Mouse (Mus musculus): ENCODE results near the gene Arl4d.

Gene Arl4d

DNA sequence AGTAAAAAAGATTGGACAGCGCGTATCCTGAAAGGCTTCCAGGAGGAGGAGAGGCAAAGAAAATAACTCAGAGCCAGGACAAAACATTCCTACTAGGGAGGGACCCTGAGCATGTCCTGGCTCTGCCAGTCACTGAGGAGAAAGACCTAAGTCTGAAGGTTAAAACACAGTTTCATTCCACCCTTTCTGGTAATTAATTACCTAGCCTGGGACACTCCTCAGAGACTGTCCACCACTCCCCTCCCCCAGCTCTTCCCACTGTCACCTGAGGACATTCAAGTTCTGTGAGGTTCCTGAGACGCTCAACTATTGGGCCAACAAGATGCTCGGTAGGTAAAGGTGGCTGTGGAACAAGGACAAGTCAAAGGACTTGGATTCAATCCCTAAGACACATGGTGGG, 10.0 kb downstream of the Arl4d start:
- in situ Hi-C loops (cut with MboI, MseI): no loop called here

DNA sequence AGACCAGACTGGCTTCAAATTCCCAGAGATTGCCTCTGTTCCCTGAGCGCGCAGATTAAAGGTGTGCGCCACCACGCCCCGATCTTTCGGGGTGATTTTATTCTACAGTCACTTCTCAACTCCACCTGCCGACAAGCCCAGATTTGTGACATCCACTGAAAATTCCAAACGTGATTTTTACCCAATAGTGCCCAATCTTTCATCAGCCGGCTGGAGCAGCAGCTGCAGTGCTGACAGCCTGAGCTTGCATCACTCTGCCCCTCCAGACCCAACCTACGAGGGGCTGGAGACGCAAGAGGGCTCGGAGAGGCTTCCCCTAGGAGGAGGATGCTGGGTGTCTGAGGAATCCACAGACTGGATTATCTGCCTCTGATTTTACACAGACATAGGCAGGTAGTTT, 12.3 kb downstream of the Arl4d start:
- in situ Hi-C loops (cut with MboI, MseI): no loop called here

DNA sequence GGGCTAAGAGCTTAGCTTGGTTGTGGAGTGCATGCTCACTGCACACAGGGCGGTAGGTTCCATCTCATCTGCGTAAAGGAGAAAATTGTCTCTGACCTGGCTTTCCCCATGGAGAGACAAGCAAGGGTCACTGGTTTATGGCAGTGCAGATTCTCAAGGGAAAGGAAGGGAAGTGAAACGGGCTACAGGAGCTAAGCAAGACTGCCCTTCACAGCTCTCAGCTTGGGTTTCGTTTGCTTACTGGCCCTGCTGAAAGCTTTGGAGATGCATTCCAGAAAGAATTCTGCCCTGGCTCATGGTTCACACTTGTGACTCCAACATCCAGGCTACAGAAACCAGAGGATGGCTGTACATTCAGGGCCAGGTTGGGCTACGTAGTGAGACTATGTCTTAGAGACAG, 13.4 kb downstream of the Arl4d start:
- in situ Hi-C loops (cut with MboI, MseI): no loop called here

DNA sequence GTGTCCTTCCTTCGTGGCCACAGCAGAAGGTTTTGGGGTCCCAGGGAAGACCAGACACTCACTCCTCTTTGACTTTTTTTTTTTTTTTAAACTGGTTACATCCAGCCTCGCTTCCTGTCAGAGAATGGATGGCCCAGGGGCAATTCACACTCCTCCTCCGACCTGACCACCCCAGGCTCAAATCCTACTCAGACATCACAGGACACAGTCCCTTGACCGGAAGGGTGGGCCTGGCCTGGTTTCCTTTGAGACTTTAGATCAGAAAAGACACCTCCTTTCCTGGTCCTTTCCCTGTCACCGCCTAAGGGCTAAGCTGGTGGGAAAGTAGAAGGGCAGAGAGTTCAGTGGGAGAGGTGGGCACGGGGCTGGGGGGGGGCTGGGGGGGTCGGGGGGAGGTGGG, 14.6 kb downstream of the Arl4d start:
- in situ Hi-C loops (cut with MboI, MseI): no loop called here

DNA sequence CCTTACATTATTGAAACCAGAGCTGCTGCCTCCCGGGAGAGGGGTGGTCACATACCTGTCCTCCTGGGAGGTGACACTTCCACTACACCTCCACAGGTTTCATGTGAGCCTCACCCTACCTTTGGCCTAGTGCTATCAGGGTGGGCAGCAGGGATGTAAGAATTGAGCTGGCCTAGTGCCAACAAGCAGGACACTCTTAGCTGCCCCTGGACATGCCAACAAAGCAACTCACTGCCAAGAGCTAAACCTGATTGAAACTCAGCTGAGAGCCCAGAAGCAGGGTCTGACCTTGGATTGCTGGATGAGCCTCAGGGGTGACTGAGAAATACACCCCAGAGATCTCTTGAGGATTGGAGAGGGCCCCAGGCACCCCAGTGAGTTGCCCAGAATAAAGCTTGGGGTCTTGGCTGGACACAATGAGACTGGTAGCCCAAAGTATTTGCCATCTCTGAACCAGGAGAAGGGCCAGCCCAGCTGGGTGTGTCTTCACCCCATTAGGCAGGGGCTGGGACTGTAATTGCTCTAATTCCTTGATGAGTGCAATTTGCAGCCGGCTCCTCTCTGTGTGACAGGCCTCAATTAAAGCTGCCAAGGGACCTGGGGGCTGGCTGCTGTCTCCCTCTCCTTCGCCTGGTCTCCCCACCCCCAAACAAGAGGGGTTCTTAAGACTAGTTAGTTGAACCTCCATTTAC, 15.4 kb downstream of the Arl4d start:
- in situ Hi-C loops (cut with MboI, MseI): no loop called here

DNA sequence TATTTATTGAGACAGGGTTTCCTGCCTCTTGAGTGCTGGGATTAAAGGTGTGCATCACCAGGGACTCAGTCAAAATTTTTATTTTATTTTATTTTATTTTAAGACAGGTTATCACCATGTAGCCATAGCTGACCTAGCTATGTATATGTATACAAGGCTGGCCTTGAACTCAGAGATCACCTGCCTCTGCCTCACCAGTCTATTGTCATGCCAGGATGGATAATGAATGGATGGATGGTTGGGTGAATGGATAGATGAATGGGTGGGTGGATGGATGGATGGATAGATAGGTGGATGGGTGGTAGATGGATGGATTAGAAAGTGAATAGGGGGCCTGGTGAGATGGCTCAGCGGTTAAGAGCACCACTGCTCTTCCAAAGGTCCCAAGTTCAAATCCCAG, 16.6 kb downstream of the Arl4d start:
- in situ Hi-C loops (cut with MboI, MseI): no loop called here

DNA sequence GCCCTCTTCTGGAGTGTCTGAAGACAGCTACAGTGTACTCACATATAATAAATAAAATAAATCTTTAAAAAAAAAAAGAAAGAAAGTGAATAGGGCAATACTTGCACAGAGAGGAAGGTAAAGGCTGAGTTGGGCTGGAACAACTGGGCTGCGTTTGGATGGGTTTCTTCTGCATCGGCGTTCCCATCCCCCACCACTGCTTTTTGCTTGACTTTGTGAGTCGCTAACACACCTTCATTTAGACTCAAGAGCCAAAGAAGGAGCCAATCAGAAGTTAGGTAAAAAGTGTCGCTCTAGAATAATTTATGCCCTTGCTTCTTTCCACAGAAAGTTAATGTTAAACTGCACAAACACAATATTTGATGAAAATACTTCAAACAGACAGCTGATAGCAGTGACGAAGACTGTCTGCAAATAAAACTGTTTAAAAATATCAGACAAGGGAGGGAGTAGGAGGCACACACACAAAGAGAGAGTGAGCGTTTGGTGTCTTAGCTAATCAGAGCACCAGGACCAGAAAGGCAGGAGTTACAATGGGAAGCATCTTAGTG, 17.1 kb downstream of the Arl4d start:
- in situ Hi-C loops (cut with MboI, MseI): no loop called here

DNA sequence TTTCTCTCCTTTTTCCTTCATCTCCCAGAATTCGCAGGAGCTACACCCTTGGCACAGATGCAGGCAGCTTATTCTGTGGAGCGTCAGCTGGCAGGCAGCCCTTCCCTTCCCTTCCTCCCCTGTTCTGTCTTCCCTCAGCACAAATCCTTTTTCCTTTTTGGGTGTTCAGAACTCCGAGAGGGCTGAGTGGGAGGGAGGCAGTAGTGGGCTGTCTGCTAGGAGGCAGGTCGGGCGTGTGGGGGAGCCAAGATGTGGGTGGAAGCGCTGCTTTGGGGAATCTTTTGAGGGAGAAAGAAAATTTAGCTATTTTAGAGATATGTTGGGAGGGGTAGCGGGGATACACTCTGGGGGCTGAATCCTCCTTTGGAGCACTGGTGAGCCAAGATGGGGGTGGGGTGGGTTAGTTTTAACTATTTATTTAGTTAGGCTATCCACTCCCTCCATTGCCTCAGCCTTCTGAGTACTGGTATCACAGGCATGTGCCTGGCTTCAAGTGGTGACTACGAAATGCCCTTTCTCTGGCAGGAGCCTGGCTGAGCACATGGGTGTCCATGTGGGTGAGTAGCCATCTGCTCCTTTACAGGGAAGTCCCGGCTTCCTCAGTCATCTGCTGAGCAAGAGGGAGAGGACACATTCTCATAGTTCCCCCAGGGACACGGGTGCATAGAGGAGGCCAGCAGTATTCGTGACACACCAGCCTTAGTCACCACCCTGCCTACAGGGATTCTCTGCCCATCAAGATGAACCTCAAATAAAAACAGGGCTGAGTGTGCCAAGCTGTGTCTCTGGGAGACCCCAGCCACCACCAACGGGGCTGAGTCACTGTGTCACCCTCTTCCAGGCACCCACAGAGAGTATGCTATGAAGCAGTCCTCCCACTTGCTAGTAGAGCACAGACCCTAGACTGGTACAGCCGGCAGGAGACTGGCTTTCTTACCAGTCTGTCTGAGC, 22.3 kb downstream of the Arl4d start:
- in situ Hi-C loops (cut with MboI, MseI): no loop called here

DNA sequence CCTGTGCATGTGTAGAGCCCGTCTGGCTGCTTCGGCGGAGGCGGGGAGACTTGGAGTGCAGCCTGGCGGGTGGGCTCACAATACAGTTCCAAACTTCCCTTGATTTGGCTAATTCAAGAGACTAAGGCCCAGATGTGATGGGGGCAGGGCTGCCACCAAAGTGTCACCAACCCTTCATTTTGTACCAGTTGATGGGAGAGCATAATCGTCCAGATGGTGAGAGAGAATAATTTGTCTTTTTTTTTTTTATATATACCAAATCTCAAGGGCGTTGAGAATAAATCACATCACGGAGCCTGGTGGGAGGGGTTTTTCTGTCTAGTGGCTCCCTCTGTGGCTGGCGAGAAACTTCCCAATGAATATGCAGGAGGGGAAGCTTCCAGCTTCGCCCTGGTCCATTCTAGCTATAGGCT, 24.4 kb downstream of the Arl4d start:
- in situ Hi-C loops (cut with MboI, MseI): no loop called here

DNA sequence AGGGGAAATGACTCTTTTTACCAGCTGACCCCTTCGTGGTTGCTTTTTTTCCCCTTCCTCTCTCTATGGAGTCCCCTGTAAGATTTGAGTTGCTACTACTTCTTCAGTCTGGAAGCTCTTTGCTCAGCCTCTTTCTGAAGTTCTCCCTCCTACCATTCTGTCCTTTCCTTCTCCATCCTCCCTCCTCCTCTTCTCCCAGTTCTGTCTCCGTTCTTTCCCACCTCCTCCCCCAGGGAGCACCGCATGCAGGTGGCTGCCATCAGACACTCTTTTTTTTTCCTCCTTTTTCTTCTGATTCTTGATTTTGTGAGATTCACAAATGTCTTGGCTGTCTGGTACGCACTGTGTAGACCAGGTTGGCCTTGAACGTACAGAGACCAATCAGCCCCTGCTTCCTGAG, 25.0 kb downstream of the Arl4d start:
- in situ Hi-C loops (cut with MboI, MseI): no loop called here

DNA sequence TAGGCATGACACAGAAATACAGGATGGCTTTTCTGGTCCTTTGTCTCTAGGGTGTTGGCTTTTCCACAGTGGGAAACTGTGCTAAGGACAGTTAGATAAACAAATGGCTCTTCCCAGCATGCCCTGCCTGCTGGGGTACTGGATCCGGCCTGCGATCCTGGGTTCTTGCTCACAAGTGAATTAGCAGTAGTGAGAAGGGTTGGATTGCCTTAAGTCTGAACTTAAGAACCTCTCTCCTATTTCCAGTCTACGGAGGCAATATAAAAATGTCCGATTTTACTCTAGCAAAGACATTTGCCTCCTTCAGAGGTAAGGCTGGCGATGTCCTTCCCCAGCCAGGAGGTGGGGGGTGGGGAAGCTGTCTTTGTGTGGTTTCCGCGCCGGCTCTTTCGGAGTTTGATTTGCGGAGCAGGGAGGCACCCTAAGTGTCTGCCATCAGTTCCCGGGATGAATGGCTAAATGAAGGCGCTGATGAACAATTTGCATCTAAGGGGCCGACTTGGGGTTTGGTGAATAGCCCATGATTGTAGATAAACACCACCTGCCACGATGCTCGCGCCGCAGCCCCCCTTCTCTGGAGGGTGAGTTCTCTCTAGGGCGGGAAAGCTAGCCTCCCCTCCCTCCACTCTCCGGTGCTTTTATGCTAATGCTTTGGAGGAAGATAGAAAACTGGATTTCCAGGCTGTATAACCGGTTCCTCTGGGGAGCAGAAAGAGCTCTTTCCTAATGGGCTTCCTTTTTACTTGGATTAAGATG, 30.7 kb downstream of the Arl4d start:
- in situ Hi-C loops (cut with MboI, MseI): no loop called here

DNA sequence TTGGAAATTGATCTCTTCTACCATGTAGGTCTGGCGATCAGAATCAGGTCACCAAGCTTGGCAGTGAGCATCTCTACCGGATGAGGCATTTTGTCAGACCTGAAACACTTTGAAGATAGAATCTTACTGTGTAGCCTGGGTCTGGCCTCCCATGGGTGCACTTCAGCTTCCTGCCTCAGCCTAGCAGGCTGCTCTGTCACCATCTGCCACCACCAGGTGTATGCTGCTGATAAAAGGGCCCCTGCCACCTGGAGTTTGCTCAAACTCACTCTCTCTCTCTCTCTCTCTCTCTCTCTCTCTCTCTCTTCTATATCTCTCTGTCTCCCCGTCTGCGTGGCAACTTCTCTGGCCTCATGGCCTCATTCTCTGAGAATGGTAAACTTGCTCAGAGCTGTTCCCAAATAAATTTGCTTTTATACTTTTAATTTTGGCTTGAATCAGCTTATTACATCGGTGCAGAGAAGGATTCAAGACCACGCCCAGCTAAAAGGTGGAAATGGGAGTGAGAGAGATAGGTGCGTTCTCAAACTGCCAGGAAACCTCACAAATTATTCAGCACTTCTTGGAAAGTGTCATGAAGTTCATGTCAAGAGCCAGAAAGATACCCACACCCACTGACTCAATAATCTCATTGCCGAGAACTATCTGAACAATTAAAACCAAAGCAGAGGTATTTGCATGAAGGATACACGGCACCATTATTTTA, 32.0 kb downstream of the Arl4d start:
- in situ Hi-C loops (cut with MboI, MseI): no loop called here

DNA sequence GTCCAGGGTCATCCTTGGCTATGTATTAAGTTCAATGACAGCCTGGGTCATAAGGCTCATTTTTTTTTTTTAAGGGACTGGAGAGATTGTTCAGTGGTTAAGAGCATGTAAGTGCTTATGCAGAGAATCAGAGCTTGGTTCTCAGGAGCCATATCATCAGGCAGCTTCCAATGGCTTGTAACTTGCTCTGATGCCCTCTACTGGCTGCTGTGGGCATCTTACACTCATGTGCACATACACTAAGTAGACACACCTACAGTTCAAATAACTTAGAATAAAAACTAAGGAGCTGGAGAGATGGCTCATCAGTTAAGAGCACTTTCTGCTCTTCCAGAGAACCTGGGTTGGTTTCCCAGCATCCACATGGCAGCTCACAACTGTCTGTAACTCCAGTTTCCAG, 32.8 kb downstream of the Arl4d start:
- in situ Hi-C loops (cut with MboI, MseI): no loop called here

DNA sequence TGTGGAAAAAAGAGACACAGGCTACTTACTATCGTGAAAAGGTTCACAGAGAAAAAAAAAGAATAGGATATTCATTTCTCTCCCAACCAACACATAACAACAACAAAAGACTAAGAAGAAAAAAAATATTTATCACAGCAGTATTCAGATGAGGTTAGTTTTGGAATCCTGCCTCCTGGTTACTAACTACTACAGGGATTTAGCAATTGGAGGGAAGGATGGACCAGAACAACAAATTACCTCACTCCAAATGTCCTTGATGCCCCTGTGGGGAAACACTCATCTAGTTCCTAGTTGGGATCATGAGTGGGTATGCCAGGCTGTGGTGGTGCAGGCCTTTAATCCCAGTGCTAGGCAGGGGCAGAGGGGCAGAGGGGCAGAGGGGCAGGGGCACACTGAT, 34.2 kb downstream of the Arl4d start:
- in situ Hi-C loops (cut with MboI, MseI): no loop called here

DNA sequence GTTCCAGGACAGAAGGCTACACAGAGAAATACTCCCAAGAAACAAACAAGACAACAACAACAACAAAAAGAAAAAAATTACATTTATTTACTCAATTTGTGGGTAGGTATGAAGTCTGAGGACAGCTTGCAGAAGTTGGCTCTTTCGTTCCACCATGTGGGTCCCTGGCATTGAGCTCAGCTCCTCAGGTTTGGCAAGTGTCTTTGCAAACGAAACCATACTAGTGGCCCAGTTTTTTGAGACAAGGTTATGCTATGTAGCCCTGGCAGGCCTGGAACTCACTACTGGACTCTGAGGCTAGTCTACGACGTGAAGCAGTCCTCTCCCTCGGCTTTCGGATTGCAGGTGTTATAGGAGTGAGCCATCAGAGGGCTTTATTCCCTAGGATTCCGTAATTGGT, 34.6 kb downstream of the Arl4d start:
- in situ Hi-C loops (cut with MboI, MseI): no loop called here

DNA sequence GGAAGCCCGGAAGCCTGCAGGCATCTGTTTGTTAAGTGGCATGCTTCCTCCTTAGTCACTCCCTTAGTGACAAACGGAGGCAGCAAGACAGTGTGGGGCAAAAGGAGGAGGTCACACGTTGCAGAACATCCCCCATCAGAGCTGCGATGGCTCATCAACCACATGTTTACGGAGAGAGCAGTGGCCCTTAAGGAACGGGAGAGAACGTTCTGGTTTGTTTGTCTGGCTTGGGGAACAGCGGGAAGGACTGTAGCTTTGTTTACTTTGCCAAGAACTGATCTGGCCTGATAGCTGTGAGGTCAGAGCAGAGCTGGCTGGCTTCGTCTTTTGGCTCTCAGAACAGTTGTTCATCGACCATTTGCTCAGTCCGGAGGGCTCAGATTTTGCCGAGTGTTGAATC, 35.1 kb downstream of the Arl4d start:
- in situ Hi-C loops (cut with MboI, MseI): no loop called here

DNA sequence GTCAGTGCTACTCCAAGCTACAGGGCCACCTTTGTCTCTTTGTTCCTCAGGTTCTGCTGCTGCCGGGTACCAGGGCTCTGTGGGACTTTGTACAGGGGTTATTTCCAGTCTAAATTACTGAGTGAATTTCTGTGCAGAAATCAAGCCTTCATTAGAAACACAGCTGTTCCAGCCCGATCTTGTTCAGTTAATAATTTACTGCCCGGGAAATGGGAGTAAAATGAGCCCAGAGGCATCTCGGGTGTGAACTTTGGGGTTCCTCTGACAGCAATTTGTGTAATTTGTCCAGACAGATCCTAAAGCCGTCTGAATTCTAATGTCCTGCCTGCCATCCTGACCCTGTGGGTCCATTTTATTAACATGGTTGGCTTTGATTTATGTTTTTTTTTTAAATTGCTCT, 38.7 kb downstream of the Arl4d start:
- in situ Hi-C loops (cut with MboI, MseI): no loop called here

DNA sequence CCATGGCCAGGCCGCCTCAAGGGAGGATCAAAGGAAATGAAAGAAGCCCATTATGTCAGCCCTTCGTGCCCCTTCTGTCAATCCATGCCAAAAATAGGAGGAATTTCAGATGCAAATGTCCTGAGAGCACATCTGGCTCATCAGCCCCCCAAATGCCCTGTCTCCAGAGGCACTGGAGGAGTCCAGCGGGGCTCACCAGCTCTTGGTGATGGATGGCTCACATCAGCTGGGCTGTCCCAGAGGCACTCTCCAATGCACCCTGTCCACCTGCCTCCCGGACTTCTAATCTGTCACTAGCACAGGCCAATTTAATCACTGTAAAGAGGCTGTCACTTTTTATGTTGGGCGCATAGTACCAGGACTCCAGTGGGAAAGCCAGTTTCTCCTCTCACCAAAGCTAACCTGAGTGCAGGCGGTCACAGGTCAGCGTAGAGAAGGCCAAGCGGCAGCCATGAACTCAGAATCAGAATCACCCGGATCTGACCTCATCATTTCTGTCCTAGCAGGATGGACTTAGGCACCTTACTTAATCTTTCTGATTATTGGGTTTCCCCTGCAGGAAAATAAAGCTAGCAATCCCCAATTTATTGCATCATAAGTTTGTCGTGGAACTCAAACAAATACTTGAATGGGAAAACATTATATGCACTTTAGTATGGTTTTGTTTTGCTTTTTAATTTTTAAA, 41.6 kb downstream of the Arl4d start:
- in situ Hi-C loops (cut with MboI, MseI): no loop called here

DNA sequence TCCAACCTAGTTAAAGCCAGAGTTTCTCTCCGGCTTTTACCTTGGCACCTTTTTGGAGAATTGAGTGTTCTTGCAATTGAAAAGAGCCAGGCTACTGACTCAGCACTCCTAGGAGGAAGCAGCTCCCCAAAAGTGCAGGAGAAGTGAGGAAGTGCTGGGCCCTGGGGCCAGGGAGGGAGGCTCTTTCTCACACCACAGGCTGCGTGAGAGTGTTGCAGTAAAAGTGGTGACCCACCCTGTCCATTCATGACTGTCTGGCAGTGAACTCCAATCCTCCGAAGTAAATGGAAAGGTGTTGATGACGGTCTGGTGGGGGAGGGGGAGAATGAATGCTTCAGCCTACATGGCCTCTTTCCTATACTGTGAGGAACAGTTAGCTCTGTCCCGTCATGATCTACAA, 43.1 kb downstream of the Arl4d start:
- in situ Hi-C loops (cut with MboI, MseI): no loop called here

DNA sequence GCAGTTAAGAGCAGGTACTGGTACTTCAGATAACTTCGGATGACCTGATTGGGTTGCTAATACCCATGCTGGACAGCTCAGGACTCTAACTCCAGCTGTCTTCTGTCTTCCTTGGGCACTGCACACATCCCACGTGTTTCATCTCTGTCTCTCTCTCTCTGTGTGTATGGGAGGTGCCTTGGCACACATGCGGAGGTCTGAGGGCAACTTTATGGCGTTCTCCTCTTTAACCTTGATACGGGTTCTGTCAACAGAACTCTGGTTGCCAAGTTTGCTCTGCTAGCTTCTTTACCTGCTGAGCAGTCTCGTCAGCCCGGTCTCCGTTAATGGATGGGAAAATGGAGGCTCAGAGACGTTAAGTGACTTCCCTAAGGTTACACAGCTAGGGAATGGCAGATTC, 47.5 kb downstream of the Arl4d start:
- in situ Hi-C loops (cut with MboI, MseI): no loop called here

DNA sequence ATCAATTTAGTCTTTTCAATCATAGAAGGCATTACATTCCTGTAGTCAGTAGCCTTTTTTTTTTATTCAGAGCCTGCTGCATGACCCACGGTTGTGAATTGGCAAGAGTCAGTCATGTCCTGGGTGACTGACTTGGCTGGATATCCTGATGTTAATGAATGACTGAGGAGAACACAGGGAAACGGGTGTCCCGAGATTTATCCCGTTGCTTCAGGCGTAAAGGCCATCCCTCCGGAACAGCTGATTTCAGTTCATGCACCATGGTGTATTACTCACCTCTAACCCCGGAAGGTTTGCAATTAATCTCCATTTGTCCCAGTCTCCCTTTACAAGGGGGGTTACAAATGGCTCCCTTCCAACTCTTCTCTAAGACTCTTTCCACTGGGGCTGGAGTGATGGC, 48.7 kb downstream of the Arl4d start:
- in situ Hi-C loops (cut with MboI, MseI): no loop called here
